ENCODE assay signal across 9 mouse cellular contexts in genomic region chr10:128036746-128037425, GRCm38 (mm10). TPM values are rescaled to one million over a fixed set of nuclear protein-coding genes. Genes with fewer than 3 reads are reported as not detected.
DNase-seq lines count a peak whose midpoint lies in the region; ATAC-seq and TF ChIP-seq lines count a peak whose summit lies in the region.
"Had no signal": no experiment of that assay in that cellular context is flagged by ENCODE, and none has a peak within 500 bp of the region (broad histone marks: within the 10 kb centered on the region; RNA-seq: fewer than 3 reads in every experiment).

No protein-coding gene starts in this region.

- peak overlapping the region; percentile 94 for H3K27ac ChIP-seq in liver, embryonic 11.5 days (ENCODE audit: low read depth, low read length)
- peak overlapping the region; percentile 90; the same call in 1 of the 2 replicates for H3K27ac ChIP-seq in midbrain, postnatal 0 days (ENCODE audit: low read depth, low read length)

- TF ChIP-seq CTCF in midbrain, postnatal 0 days (IDR thresholded peaks at IDR 0.05), result no peak

- H3K4me2 ChIP-seq in liver, embryonic 11.5 days, result peak overlapping the region; percentile 93
- peak overlapping the region; percentile 86 for H3K4me2 ChIP-seq in midbrain, postnatal 0 days (ENCODE audit: low read depth, low read length, poor library complexity, severe bottlenecking)

- peaks cover 26% of the 10 kb centered on the region for H3K4me1 ChIP-seq in liver, embryonic 11.5 days (replicated peaks; ENCODE audit: control insufficient read depth, insufficient read depth, low read length)
- 0 out of 2 replicates have a peak, but pooled peaks cover 9% of the 10 kb centered on the region for H3K4me1 ChIP-seq in midbrain, postnatal 0 days (ENCODE audit: insufficient read depth, low read length)

- H3K4me3 ChIP-seq in liver, embryonic 11.5 days (ENCODE audit: low read depth, low read length), result peak overlapping the region; percentile 99
- peak overlapping the region; percentile 51 for H3K4me3 ChIP-seq in midbrain, postnatal 0 days (ENCODE audit: low read depth, low read length)

- H3K9me3 ChIP-seq in liver, embryonic 11.5 days (ENCODE audit: control insufficient read depth, low read length), result no peaks in the 10 kb centered on the region
- no peaks in the 10 kb centered on the region for H3K9me3 ChIP-seq in midbrain, postnatal 0 days (ENCODE audit: low read length)

- peak; percentile 13; the same call in 1 of the 2 replicates for ATAC-seq in liver, embryonic 11.5 days (replicated peaks; ENCODE audit: low FRiP score)
- ATAC-seq in midbrain, postnatal 0 days (ENCODE audit: low FRiP score), result no peak

- DNase-seq in urinary bladder, postnatal 14 days (ENCODE audit: low spot score), result peak; percentile 54
- no peak for DNase-seq in urinary bladder, postnatal 10 days (ENCODE audit: low spot score)
- peak; percentile 52 to 58 for DNase-seq in cerebellum, postnatal 14 days
- DNase-seq in gastrocnemius, postnatal 10 days, result peak; percentile 54
- DNase-seq in induced T-regulatory cell, adult 2 months (ENCODE audit: low read depth), result peak; percentile 74
- no peak for DNase-seq in liver, embryonic 11.5 days (ENCODE audit: low spot score)
- DNase-seq in midbrain, postnatal 0 days (ENCODE audit: low spot score), result peak; percentile 55
- no peak for DNase-seq in thymus, postnatal 25 days

- WGBS in liver, embryonic 11.5 days, result 3% methylated on average over 10 of the region's 10 CpGs
- WGBS in midbrain, postnatal 0 days, result 2% methylated on average over 10 of the region's 10 CpGs

- H3K36me3 ChIP-seq in liver, embryonic 11.5 days (ENCODE audit: control insufficient read depth, insufficient read depth, low read length), result peaks cover 30% of the 10 kb centered on the region
- H3K36me3 ChIP-seq in midbrain, postnatal 0 days (ENCODE audit: insufficient read depth, low read length), result peaks cover 21% of the 10 kb centered on the region

- H3K9ac ChIP-seq in liver, embryonic 11.5 days (ENCODE audit: low read depth, low read length), result peak overlapping the region; percentile 99
- peak overlapping the region; percentile 71 for H3K9ac ChIP-seq in midbrain, postnatal 0 days (replicated peaks; ENCODE audit: low read length, poor library complexity, severe bottlenecking)

- H3K27me3 ChIP-seq in liver, embryonic 11.5 days (replicated peaks; ENCODE audit: control insufficient read depth, insufficient read depth, low read length), result no peaks in the 10 kb centered on the region
- H3K27me3 ChIP-seq in midbrain, postnatal 0 days (ENCODE audit: insufficient read depth, low read length), result no peaks in the 10 kb centered on the region

RNA-seq across cellular contexts. Expression of gene Naca, which starts 1.5 kb away (rescaled TPM):
- total RNA-seq in gastrocnemius, postnatal 10 days (2021), result 100 to 1,000 TPM; 517 to 566 TPM
- polyA plus RNA-seq in liver, embryonic 11.5 days (2014; fragmentation: Nextera tagmentation; extraction: Ambion mirVana), result 1,053 and 1,054 TPM in 2 replicates
- 415 and 452 TPM in 2 replicates for total RNA-seq in midbrain, postnatal 0 days (2014; rRNA removed)
- polyA plus RNA-seq in midbrain, postnatal 0 days (2015; fragmentation: Nextera tagmentation; extraction: Ambion mirVana), result 443 and 454 TPM in 2 replicates

RNA-seq across cellular contexts. Expression of gene Ptges3, which starts 21.9 kb away (rescaled TPM):
- total RNA-seq in gastrocnemius, postnatal 10 days (2021), result 10 to 100 TPM; 76.1 to 84.5 TPM
- polyA plus RNA-seq in liver, embryonic 11.5 days (2014; fragmentation: Nextera tagmentation; extraction: Ambion mirVana), result 527 and 567 TPM in 2 replicates
- total RNA-seq in midbrain, postnatal 0 days (2014; rRNA removed), result 109 and 117 TPM in 2 replicates
- 390 and 433 TPM in 2 replicates for polyA plus RNA-seq in midbrain, postnatal 0 days (2015; fragmentation: Nextera tagmentation; extraction: Ambion mirVana)

RNA-seq across cellular contexts. Expression of gene Prim1, which starts 21.9 kb away (rescaled TPM):
- 1 to 10 TPM; 5.0 to 6.5 TPM for total RNA-seq in gastrocnemius, postnatal 10 days (2021)
- 106 and 112 TPM in 2 replicates for polyA plus RNA-seq in liver, embryonic 11.5 days (2014; fragmentation: Nextera tagmentation; extraction: Ambion mirVana)
- total RNA-seq in midbrain, postnatal 0 days (2014; rRNA removed), result 19.8 and 30.1 TPM in 2 replicates
- polyA plus RNA-seq in midbrain, postnatal 0 days (2015; fragmentation: Nextera tagmentation; extraction: Ambion mirVana), result 33.5 and 33.6 TPM in 2 replicates

RNA-seq across cellular contexts. Expression of gene Hsd17b6, which starts 29.5 kb away (rescaled TPM):
- not detected for total RNA-seq in gastrocnemius, postnatal 10 days (2021)
- not detected in 2 replicates for polyA plus RNA-seq in liver, embryonic 11.5 days (2014; fragmentation: Nextera tagmentation; extraction: Ambion mirVana)
- total RNA-seq in midbrain, postnatal 0 days (2014; rRNA removed), result not detected in 2 replicates
- not detected in 2 replicates for polyA plus RNA-seq in midbrain, postnatal 0 days (2015; fragmentation: Nextera tagmentation; extraction: Ambion mirVana)
- total RNA-seq: layer of hippocampus, adult 18-20 months had no signal

RNA-seq across cellular contexts. Expression of gene Atp5b, which starts 46.2 kb away (rescaled TPM):
- 1,000 to 10,000 TPM; 3,585 to 4,036 TPM for total RNA-seq in gastrocnemius, postnatal 10 days (2021)
- 2,564 and 2,777 TPM in 2 replicates for polyA plus RNA-seq in liver, embryonic 11.5 days (2014; fragmentation: Nextera tagmentation; extraction: Ambion mirVana)
- 4,011 and 6,126 TPM in 2 replicates for total RNA-seq in midbrain, postnatal 0 days (2014; rRNA removed)
- polyA plus RNA-seq in midbrain, postnatal 0 days (2015; fragmentation: Nextera tagmentation; extraction: Ambion mirVana), result 2,103 and 2,155 TPM in 2 replicates

Comparison
In these comparisons a context has a peak if more than half of its experiments do, and no peak if none do; other contexts are left out.
1. DNase-seq: peak in urinary bladder, postnatal 14 days (single experiment), cerebellum, postnatal 14 days (2 of 2), gastrocnemius, postnatal 10 days (single experiment), induced T-regulatory cell, adult 2 months (single experiment) and midbrain, postnatal 0 days (single experiment); none in urinary bladder, postnatal 10 days (single experiment), liver, embryonic 11.5 days (single experiment) and thymus, postnatal 25 days (single experiment).